Mouse (Mus musculus) NIH3T3 (cell line): ENCODE results near the gene Gm19935.

Experiments used
- DNase-seq: peaks from one replicate; pipeline ENCODE4 v3.0.0-alpha.2; 2012; ENCODE audit warnings: low read depth

Gm19935 gene

GRCm38 (mm10) chr8:90817293-90817692 is at the start of gene Gm19935:
Gene Gm19935, minus strand, starts transcription at chr8:90817393.
- no peak for DNase-seq

DNA sequence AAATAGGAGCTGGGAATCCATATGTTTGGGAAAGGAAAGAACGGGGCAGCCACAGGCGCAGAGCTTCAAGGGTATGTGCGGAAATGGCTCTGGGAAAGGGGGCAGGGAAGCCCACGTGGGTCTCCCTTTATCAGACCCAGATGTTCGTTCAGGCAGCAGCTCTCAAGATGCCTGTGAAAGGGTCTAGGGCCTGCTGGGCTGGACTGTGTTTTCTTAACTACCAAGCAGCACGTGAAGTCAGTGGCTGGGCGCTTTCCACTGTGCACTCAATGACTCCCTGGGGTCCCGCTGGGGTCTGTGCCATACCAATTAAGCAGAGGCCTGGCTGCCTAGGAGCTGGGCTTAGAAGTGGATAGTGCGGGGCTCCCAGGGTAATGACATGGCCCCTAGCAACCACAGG is 44.8 kb upstream of the Gm19935 start:
- peak; percentile 86 for DNase-seq

DNA sequence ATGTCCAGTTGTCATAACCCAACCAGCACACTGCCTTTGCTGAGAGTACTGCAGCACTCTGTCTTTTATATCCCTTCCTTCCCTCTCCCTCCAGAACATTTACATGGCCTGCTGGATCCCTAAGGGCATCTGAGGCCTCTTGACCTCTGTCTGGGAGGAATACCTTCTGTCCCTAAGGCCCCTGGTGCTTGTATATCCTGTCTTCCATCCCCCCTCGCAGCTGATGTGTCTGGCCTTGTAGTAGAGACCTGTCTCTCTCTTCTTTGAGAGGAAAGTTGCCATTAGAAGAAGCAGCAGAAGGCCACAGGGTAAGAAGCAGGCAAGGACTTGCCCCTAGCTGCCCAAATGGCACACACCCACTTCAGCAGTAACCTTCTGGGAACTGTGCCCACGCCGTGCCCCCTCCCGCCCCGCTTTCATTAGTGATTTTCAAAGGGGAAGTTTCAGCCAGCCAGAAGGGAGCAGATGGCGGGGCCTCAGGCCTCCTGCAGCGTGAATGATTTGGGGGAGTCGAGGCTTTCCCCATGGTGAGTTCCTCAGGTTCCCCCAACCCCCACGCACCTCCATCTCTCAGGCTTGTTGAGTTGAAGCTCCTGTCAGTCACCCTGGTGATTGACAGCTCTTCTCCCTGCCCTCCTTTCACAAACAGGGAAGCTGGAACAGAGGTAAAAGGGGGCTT is 44.2 kb upstream of the Gm19935 start:
- DNase-seq = peak; percentile 65

DNA sequence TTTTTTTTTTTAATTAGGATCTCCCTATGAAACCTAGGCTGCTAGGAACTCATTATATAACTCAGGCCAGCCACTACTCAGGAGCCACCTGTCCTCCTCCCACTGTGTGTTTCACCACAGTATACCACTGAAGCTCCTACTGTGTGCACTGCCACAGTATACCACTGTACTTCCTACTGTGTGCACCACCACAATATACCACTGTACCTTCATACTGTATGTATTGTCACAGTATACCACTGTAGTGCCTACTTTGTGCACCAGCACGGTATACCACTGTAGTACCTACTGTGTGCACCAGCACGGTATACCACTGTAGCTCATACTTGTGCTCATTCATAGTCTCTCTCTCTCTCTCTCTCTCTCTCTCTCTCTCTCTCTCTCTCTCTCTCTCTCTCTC is 40.9 kb upstream of the Gm19935 start:
- no peak for DNase-seq

DNA sequence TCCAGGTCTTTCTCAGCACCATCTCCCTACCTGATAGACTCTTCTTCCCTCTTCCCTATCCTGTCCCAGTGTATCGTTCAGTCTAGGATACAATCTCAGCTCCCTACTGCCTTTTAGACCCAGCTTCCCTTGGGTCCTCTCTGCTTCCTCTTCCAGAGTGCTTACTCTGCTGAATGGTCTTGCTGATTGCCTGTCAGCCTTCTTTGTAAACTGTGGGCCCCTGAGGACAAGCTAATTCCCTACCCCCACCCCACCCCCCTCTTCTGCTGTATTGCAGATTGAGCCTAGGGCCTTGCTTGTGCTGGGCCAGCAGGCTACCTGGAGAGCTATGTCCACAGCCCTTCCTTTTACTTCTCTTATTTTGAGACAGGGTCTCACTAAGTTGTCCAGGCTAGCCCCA is 39.8 kb upstream of the Gm19935 start:
- DNase-seq = no peak

GRCm38 (mm10) chr8:90856171-90856570 is 39.0 kb upstream of the Gm19935 start:
- DNase-seq = no peak

DNA sequence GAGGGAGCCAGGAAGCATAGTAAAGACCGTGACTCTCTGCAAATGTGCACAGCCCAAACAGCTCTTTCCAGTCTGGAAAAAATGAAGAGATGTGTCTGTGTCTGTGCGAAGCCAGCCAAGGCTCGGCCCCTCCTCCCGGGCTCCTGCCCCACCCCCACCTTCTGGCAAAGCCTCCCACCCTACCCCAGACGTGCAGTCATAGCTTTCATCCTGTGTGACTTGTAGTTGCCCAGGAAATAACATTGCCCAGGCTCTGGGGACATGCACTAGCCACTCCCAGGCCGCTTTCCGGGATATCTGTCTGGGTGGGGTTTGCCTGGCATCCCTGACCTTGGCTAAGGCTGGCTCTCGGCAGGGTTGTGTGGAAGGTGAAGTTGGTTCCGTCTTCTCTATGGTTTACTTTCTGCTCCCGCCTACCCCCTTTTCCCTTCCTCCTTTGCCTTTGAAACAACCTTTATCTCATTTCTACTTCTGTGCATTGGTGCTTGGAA is 37.5 kb upstream of the Gm19935 start:
- no peak for DNase-seq

- DNase-seq = no peak
Observed at GRCm38 (mm10) chr8:90853971-90854670, 36.9 kb upstream of the Gm19935 start.

GRCm38 (mm10) chr8:90851544-90851943 is 34.4 kb upstream of the Gm19935 start:
- no peak for DNase-seq

DNA sequence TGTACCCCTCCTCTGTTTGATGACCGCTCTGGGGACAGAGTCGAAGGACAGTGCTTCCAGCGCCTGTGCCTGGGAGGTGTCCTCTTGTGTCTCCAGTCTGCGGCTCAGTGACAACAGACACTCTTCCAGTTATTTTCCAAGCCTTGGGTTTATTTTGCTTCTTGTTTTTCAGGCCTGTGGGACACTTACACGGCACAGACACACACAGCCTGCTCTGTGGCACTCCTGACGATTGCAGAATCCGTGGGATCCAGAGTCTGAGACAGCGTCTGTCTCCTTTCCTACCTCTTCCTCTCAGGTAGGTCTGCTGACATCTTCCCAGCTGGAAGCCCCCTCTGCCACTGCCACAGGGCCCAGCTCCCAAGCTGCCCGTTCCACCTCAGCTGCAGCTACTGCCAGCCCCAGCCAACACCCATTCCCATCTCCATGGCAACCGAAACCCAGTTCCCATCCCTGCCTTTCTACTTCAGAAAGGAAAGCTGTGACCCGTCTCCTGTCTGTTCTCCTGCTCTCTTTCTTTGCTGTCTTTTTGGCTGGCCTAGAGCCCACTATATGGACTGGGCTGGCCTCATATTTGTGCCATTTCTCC is 32.4 kb upstream of the Gm19935 start:
- DNase-seq = no peak

DNA sequence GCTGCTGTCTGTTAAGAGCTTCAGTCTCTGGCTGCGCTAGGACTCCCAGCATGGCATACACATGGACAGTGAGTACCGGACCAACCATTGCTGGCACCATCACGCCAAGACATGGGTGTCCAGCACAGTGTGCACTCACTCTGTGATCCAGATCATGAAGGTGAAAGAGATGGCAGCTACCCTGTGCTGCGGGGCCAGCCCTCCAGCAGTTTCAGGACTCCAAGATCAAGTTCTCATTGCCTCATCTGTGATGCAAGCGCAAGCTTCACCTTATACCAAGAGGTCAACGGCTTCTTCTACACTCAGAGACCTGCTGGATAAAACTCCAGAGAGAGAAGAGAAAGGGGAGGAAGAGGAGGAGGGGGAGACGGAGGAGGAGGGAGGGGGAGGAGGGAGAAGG is 30.8 kb upstream of the Gm19935 start:
- DNase-seq = peak; percentile 22

DNA sequence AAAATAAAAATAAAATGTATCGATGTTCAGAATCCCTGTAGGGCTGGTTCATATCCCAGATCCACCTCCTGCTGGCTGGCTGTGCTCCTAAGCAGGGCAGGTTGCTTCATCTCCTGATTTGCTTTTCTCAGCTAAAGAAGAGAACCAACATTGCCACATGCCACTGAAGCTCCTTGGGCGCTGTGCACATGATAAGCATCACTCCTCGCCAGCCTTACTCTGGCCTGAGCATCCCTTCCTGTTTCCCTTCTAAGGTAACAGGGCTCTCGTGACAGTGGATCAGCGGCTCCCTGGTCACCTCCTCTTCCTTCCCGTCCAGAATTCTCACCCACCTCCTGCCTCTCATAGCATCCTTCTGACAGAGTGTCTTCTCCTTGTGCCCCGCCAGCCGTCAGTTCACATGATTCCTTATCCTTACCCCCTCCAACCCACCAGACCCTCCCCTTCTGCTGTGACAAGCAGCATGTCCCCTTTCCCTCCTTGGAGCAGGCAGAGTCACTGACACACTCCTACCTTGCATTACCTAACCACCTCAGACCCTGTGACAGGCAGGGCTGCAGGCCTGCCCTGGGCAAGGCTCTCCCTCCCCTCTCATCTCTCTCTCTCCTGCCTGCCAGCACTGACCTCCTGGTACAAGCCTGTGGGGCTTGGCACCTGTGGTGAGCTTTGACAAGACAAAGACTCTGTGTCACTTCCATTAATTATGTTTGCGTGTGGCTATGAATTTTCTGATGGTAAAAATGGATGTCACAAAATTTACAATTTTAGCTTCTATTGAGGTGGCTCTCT is 27.2 kb upstream of the Gm19935 start:
- DNase-seq = no peak

GRCm38 (mm10) chr8:90843127-90843526 is 25.9 kb upstream of the Gm19935 start:
- no peak for DNase-seq

DNA sequence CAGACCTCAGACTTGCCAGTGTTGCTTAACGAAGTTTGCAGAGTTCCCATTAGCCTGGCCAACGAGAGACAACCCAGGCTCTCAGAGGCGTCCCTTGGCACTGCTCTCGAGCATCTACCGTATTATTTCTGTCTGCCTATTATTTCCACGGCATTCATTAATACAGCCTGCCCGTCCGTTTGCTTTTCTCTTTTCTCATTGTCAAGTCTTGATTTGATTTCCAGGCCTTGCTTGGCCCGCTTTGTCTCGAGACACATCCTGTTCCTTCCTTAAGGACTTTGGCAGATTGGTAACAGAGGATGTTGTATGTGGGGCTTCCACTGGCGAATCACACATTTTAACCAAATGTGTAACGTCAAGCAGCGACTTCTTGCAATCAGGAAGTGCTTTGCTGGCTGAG is 24.1 kb upstream of the Gm19935 start:
- DNase-seq = no peak

- DNase-seq = peak; percentile 88
Observed at GRCm38 (mm10) chr8:90839725-90840714, 22.8 kb upstream of the Gm19935 start.

DNA sequence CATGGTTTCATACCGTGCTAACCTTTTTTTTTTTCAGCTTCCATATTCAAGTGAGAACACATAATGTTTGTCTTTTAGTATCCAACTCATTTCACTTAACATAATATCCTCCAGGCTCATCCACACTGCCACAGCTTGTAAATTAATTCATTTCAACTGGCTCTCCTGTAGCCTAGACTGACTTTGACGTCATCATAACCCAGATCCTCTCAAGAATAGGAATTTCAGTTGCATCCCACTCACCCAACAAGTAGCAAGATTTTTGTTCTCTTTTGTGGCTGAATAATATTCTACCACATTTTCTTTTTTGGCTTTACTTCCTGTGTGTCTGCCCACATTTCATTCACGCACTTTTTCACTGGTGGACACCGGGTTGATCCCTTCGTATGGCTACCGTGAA is 20.2 kb upstream of the Gm19935 start:
- no peak for DNase-seq

GRCm38 (mm10) chr8:90834321-90834672 is 17.1 kb upstream of the Gm19935 start:
- no peak for DNase-seq

GRCm38 (mm10) chr8:90833628-90834320 is 16.6 kb upstream of the Gm19935 start:
- no peak for DNase-seq

- no peak for DNase-seq
Observed at GRCm38 (mm10) chr8:90832576-90833289, 15.5 kb upstream of the Gm19935 start.

DNA sequence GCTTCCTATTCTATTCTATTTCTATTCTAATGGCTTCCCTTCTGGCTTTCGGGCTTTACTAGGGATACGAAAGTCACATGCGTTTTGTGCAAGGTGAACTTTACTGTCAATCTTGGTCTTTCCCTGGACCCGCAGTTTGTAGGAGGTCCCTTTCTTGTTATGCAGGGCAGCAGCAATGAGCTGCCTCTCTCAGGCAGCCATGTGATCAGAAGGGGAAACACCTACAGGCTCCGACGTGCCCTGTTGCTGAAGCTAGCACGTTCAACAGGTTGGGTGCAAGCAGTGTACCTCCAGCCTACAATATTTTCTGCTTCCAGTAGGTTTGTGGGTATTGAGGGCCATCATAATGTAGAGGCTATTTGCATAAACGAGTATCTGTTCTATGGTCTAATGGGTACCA is 13.8 kb upstream of the Gm19935 start:
- DNase-seq = no peak
